Mouse (Mus musculus): ENCODE results near the gene Lrp3. TPM values are rescaled to one million over a fixed set of nuclear protein-coding genes. Genes with fewer than 3 reads are reported as not detected.
"Not testable (repeated sequence)": the region's sequence is repeated elsewhere in the genome, so short reads cannot be mapped to it uniquely, and the experiment has no call there.

The Lrp3 gene
- polyA plus RNA-seq (2012; ENCODE audit: insufficient read depth, low replicate concordance): not detected in 2 replicates

DNA sequence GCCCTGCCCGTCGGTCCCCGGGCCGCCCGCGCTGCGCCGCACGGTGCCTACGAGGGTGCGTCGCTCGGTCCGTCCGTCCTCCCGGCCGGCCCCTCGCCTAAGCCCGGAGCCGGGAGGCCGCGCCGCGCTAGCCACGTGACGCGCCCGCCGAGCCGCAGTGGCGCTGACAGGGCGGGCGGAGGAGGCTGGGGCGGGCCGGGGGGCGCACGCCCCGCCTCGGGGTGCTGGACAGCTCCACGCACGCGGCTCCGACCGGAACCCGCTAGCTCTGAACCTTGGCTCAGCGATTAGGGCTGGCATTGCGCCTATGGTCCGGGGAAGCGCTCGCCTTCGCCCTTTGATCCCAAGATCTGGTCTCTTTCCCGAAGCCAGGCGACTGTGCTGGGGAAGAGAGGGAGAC, at the start of gene Lrp3:
Gene Lrp3, minus strand, starts transcription at position 274 of the 400 bp plus-strand sequence.
- TF ChIP-seq GATA1 (IDR thresholded peaks at IDR 0.05; ENCODE audit: borderline replicate concordance, low read length): no peak
- Histone ChIP-seq H3K36me3 (replicated peaks; ENCODE audit: low read length) (no peaks in the 10 kb centered on the region), H3K27me3 (replicated peaks) (peaks cover 82% of the 10 kb centered on the region), H3K4me3 (replicated peaks) (peak within 1 kb of the TSS; percentile 81), H3K9me3 (no peaks in the 10 kb centered on the region), H3K4me1 (peaks cover 7% of the 10 kb centered on the region; the same call in 1 of the 2 replicates)

DNA sequence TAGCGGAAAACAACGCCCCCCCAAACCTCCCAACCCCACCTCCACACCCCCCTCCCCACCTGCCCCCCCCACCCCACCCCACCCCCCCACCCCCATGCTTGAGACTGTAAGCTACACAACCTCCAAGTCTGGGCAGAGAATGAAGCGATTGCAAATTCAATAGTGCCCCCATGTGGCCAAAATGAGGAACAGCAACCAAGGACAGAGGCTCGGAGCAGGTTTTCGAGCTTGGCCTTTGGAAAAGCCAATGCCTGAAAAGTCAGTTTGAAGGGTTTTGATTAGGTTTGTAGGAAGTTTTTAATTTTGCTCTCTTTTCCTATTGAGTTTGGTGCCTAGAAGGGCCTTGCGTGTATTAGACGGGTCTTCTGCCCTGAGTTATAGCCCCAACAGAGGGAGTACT, 49.4 kb upstream of the Lrp3 start:
- Histone ChIP-seq H3K4me3 (replicated peaks) (no peak overlapping the region), H3K27me3 (replicated peaks) (peaks cover 27% of the 10 kb centered on the region), H3K4me1 (peaks cover 15% of the 10 kb centered on the region), H3K36me3 (replicated peaks; ENCODE audit: low read length) (no peaks in the 10 kb centered on the region), H3K9me3 (peaks cover 1% of the 10 kb centered on the region)
- TF ChIP-seq FLI1 (IDR thresholded peaks at IDR 0.05; ENCODE audit: low read length) (no peak), GATA1 (IDR thresholded peaks at IDR 0.05; ENCODE audit: borderline replicate concordance, low read length) (no peak)

DNA sequence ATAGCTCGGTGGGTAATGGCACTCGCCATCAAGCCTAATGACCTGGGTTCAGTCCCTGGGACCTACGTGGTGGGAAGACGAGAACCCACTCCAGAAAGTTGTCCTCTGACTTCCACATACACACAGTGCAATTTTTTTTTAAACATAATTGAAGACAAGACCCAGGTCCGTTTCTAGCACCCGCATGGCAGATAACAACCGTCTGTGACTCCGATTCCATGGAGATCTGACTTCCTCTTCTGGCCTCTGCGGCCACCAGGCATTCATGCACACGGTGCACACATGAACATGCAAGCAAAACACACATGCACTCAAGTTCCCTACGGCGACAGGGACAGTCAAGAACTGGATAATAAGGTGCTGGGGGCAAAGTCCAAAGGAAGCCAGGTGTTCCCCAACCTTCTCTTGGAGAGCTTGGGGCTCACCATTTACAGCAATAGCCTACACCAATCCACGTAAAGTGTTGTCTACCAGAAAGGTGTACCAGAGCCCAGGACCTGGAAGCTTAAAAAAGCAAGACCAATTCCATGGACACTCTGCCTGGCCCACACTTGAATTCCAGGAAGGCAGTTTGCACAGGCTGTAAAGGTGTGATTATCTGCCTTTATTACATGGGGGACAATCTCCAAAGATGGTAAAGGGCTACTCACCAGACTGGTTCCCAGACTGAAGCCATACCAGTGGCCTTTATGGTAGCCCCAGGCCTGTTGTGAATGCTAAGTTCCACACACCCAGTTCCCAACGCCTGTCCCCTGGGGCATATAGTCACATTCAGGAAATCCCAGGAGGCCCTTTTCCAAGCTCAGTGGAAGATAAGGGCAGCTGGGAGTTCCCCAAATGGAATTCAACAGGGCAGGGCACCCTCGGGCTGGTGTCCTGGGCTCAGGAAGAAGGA, 48.5 kb upstream of the Lrp3 start:
- H3K9me3 ChIP-seq: peaks cover 7% of the 10 kb centered on the region
- peaks cover 27% of the 10 kb centered on the region for H3K27me3 ChIP-seq (replicated peaks)
- no peak overlapping the region for H3K4me3 ChIP-seq (replicated peaks)
- TF ChIP-seq GATA1 (IDR thresholded peaks at IDR 0.05; ENCODE audit: borderline replicate concordance, low read length): no peak
- TF ChIP-seq FLI1 (IDR thresholded peaks at IDR 0.05; ENCODE audit: low read length): no peak
- peaks cover 7% of the 10 kb centered on the region for H3K4me1 ChIP-seq
- no peaks in the 10 kb centered on the region for H3K36me3 ChIP-seq (replicated peaks; ENCODE audit: low read length)

DNA sequence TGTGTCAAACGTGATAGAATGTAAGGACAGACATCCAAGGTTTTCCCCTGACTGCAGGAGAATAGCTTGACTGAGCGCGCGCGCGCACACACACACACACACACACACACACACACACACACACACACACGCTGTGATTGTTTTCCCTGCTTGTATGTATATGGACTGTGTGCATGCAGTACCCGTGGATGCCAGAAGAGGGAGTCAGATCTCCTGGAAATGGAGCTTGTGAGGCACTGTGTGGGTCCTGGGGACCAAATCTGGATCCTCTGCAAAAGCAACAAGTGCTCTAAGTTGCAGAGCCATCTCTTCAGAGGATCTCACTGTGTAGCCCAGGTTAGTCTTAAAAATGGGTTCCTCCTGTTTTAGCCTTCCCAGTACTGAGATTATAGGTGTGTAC, 44.1 kb upstream of the Lrp3 start:
- Histone ChIP-seq H3K9me3 (peaks cover 7% of the 10 kb centered on the region), H3K4me3 (replicated peaks) (no peak overlapping the region), H3K4me1 (peaks cover 16% of the 10 kb centered on the region), H3K36me3 (replicated peaks; ENCODE audit: low read length) (no peaks in the 10 kb centered on the region), H3K27me3 (replicated peaks) (peaks cover 40% of the 10 kb centered on the region)
- no peak for TF ChIP-seq GATA1 (IDR thresholded peaks at IDR 0.05; ENCODE audit: borderline replicate concordance, low read length)
- TF ChIP-seq FLI1 (IDR thresholded peaks at IDR 0.05; ENCODE audit: low read length): no peak

DNA sequence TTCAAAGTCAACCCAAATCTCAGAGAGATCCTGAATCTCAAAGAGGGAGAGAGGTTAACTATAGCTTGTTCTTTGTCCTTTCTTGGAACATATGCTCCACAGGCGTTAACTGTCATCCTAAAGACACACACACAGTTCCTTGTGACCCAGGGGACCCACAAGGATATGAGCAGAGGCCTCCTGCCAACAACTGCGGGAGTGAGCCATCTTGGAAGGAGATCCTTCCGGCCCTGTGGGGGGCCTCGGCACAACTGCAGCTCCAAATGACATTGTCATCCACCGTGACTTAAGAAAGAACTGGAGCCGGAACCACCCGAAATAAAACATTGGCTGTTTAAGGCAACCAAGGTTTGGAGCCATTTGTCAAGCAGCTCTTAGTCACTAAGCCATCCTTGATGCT, 43.0 kb upstream of the Lrp3 start:
- H3K9me3 ChIP-seq: peaks cover 7% of the 10 kb centered on the region
- TF ChIP-seq GATA1 (IDR thresholded peaks at IDR 0.05; ENCODE audit: borderline replicate concordance, low read length): no peak
- no peak for TF ChIP-seq FLI1 (IDR thresholded peaks at IDR 0.05; ENCODE audit: low read length)
- peaks cover 10% of the 10 kb centered on the region; the same call in 1 of the 2 replicates for H3K4me1 ChIP-seq
- H3K36me3 ChIP-seq (replicated peaks; ENCODE audit: low read length): no peaks in the 10 kb centered on the region
- H3K27me3 ChIP-seq (replicated peaks): peaks cover 32% of the 10 kb centered on the region
- no peak overlapping the region for H3K4me3 ChIP-seq (replicated peaks)

DNA sequence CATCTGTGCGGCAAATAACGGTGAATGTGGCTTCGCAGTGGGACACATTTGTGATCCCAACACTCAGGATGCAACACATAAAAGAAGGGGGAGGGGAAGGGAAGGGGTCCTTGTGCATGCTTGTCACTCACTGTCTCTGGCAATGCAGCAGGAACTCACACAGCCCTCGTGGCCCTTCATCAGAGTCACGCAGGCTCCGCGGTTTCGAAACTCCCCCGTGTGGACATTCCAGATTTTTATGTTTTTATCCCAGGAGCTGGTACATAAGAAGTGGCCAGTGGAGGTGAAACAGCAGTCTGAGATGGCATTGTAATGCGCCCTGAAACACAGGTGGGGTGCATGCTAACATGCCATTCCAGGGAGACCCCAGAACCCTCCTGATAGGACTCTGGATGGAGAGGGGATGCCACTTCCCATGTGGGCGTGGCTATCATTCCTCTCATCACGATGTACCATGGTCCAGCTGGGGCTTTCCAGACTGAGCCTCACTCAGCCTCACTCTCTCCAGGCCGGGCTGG, 36.8 kb upstream of the Lrp3 start:
- Histone ChIP-seq H3K27me3 (replicated peaks) (peaks cover 19% of the 10 kb centered on the region), H3K4me3 (replicated peaks) (peak overlapping the region; percentile 82)
- TF ChIP-seq GATA1 (IDR thresholded peaks at IDR 0.05; ENCODE audit: borderline replicate concordance, low read length): no peak
- TF ChIP-seq FLI1 (IDR thresholded peaks at IDR 0.05; ENCODE audit: low read length): no peak

DNA sequence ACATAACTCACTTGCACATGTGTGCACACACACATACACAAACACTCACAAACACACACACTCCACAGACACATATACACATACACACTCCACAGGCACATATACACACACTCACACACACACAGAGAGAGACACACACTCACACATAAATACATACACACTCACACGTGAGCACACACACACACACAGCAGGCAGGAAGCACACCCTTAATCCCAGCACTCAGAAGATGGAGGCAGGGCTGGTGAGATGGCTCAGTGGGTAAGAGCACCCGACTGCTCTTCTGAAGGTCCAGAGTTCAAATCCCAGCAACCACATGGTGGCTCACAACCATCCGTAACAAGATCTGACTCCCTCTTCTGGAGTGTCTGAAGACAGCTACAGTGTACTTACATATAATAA, 22.6 kb upstream of the Lrp3 start:
- H3K4me3 ChIP-seq (replicated peaks); H3K9me3 ChIP-seq; H3K36me3 ChIP-seq (replicated peaks; ENCODE audit: low read length): not testable (repeated sequence)
- Histone ChIP-seq H3K27me3 (replicated peaks) (peaks cover 13% of the 10 kb centered on the region), H3K4me1 (peaks cover 16% of the 10 kb centered on the region)

More for the DNA sequence above, 36.8 kb upstream of the Lrp3 start:
- H3K9me3 ChIP-seq: no peaks in the 10 kb centered on the region
- H3K36me3 ChIP-seq (replicated peaks; ENCODE audit: low read length): no peaks in the 10 kb centered on the region
- peaks cover 17% of the 10 kb centered on the region for H3K4me1 ChIP-seq

DNA sequence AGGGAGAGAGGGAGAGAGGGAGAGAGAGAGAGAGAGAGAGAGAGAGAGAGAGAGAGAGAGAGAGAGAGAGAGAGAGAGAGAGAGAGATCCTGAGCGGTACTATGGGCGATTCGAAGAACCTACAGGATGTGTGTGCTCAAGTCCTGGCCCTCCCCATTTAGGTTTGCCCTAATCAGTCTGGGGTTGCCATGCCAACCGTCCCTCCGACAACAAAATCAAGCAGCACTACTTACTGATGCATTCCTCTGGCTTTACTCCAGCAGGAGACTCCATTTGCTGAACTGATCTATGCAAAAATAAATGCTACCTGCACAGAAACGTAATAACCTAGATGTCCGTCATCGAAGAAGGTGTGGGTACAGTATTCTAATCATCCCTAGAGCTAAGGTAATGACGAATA, 20.0 kb upstream of the Lrp3 start:
- peaks cover 11% of the 10 kb centered on the region for H3K27me3 ChIP-seq (replicated peaks)
- H3K4me3 ChIP-seq (replicated peaks): peak overlapping the region; percentile 89
- TF ChIP-seq FLI1 (IDR thresholded peaks at IDR 0.05; ENCODE audit: low read length) (no peak), GATA1 (IDR thresholded peaks at IDR 0.05; ENCODE audit: borderline replicate concordance, low read length) (no peak)
- no peaks in the 10 kb centered on the region for H3K36me3 ChIP-seq (replicated peaks; ENCODE audit: low read length)
- H3K4me1 ChIP-seq: peaks cover 16% of the 10 kb centered on the region
- peaks cover 12% of the 10 kb centered on the region; the same call in 1 of the 2 replicates for H3K9me3 ChIP-seq

DNA sequence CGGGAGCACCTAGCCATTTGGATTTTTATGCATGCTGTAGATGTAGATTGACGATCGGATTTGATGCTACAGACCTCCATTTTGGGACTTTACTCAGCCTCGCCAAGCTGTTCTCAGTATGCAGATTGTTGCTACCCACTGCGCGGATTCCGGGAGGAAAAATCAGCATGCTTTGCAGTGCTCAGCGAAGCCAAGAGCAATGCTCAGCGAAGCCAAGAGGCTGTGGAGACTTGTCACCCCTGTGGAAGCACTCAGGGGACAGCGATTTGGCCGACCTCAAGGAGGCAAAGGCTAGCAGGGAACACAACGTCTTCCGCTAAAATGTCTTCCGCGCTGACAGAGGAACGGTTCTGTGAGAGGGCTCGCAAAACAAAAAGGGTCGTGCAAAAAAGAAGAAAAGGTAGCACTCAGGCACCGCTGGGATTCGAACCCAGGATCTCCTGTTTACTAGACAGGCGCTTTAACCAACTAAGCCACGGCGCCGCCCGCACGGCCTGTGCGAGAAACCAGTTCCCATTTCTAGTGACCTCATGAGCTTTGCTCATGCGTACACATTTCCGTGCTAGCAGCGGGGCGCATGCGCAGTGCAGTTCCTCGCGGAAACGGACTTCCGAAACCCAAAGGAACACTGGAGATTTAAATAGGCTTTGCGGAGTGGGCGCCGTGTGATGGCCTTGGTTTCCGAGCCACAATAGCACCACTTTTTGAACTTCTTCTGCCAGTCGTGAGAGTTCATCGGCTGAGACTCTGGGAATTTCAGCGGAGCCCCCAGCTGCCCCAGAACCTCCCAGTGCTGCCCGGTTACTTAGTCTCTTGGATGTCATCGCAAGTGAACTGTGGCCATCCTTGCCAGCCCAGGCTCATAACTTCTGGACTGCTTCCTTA, 19.3 kb upstream of the Lrp3 start:
- Histone ChIP-seq H3K27me3 (replicated peaks) (peaks cover 7% of the 10 kb centered on the region), H3K36me3 (replicated peaks; ENCODE audit: low read length) (no peaks in the 10 kb centered on the region), H3K4me1 (peaks cover 16% of the 10 kb centered on the region), H3K9me3 (peaks cover 12% of the 10 kb centered on the region; the same call in 1 of the 2 replicates), H3K4me3 (replicated peaks) (peak overlapping the region; percentile 92)
- TF ChIP-seq FLI1 (IDR thresholded peaks at IDR 0.05; ENCODE audit: low read length): no peak
- TF ChIP-seq GATA1 (IDR thresholded peaks at IDR 0.05; ENCODE audit: borderline replicate concordance, low read length): no peak

Measured in megakaryocyte, embryonic 14.5 days (primary cell).